Mouse (Mus musculus) hematopoietic stem cell, adult 5-6 weeks (primary cell): ENCODE data around the gene 1600002K03Rik. TPM values are rescaled to one million over a fixed set of nuclear protein-coding genes. Genes with fewer than 3 reads are reported as not detected.

Source experiments
- ATAC-seq, 2 experiments: fragments of 125-278 bp in 1 of 2; replicated peaks in 1 of 2; 2 replicates each; pipeline ENCODE4 v1.8.0; 2016 to 2017; ENCODE audit warnings: inconsistent platforms in 2 of 2, mild to moderate bottlenecking in 2 of 2, moderate number of reproducible peaks in 2 of 2, low read depth in 1 of 2, moderate TSS enrichment in 1 of 2; ENCODE audit not compliant: low FRiP score in 2 of 2, poor library complexity in 2 of 2, severe bottlenecking in 2 of 2, insufficient read depth in 1 of 2, low TSS enrichment in 1 of 2
- total RNA-seq: library from RNA; stranded (forward); fragments of 172-1452, 232-1000 nt; gene quantifications from 2 replicates; pipeline ENCODE4 v1.2.3, GENCODE M21; 2017

Gene 1600002K03Rik
- total RNA-seq, 1 experiment from 2014 or later: 26.2 TPM

- ATAC-seq: no peak
Measured at GRCm38 (mm10) chr10:80171760-80172526, 801 bp upstream of the 1600002K03Rik start.

GRCm38 (mm10) chr10:80173358-80173757, 614 bp downstream of the 1600002K03Rik start:
- ATAC-seq: no peak

GRCm38 (mm10) chr10:80173955-80174640, 1.4 kb downstream of the 1600002K03Rik start:
- ATAC-seq: no peak

GRCm38 (mm10) chr10:80174705-80175104, 2.0 kb downstream of the 1600002K03Rik start:
- ATAC-seq: no peak

- 0 out of 4 replicates have a peak, but pooled peaks of 1 of the 2 experiments have one; percentile 22 for ATAC-seq
Measured at GRCm38 (mm10) chr10:80175536-80176269, 3.0 kb downstream of the 1600002K03Rik start.

GRCm38 (mm10) chr10:80176270-80176834, 3.6 kb downstream of the 1600002K03Rik start:
- no peak for ATAC-seq

GRCm38 (mm10) chr10:80177441-80178279, 4.9 kb downstream of the 1600002K03Rik start:
- ATAC-seq: no peak

GRCm38 (mm10) chr10:80179068-80180051, 6.6 kb downstream of the 1600002K03Rik start, which contains the start of gene Efna2:
Gene Efna2, plus strand, starts transcription at chr10:80179482.
- no peak for ATAC-seq

GRCm38 (mm10) chr10:80180288-80180687, 7.5 kb downstream of the 1600002K03Rik start:
- ATAC-seq: no peak

GRCm38 (mm10) chr10:80180823-80181222, 8.1 kb downstream of the 1600002K03Rik start:
- ATAC-seq: no peak

- ATAC-seq: no peak
Measured at GRCm38 (mm10) chr10:80182547-80182946, 9.8 kb downstream of the 1600002K03Rik start.

GRCm38 (mm10) chr10:80186649-80187048, 13.9 kb downstream of the 1600002K03Rik start:
- ATAC-seq: no peak

GRCm38 (mm10) chr10:80187739-80188138, 15.0 kb downstream of the 1600002K03Rik start:
- no peak for ATAC-seq

GRCm38 (mm10) chr10:80188453-80189024, 15.8 kb downstream of the 1600002K03Rik start:
- ATAC-seq: no peak

- ATAC-seq: no peak
Measured at GRCm38 (mm10) chr10:80189999-80190398, 17.3 kb downstream of the 1600002K03Rik start.
